Mouse (Mus musculus): ENCODE measurements around the gene Pmp22. TPM values are rescaled to one million over a fixed set of nuclear protein-coding genes. Genes with fewer than 3 reads are reported as not detected.

Gene Pmp22
- total RNA-seq, 2 experiments from 2014 or later = 51.5 to 55.6 TPM

Other genes starting within 250 kb of the Pmp22 start
- 10 to 100 TPM; 18.6 to 18.8 TPM for gene Tvp23b, start 249.5 kb upstream of the Pmp22 start, total RNA-seq (2021)
- not detected for gene Cdrt4, start 177.8 kb upstream of the Pmp22 start, total RNA-seq (2021)
- gene Tekt3, start 67.3 kb upstream of the Pmp22 start, total RNA-seq (2021) = not detected